Mouse (Mus musculus): Measurements from ENCODE around the gene Cd82. TPM values are rescaled to one million over a fixed set of nuclear protein-coding genes. Genes with fewer than 3 reads are reported as not detected.

Cd82 gene
- total RNA-seq, 2 experiments from 2014 or later, result 12.8 to 17.8 TPM

GRCm38 (mm10) chr2:93452057-93452456 lies 10.9 kb downstream of the Cd82 start:
- no peak for DNase-seq (ENCODE audit: extremely low spot score in 1 of 2, low spot score in 2 of 2)
- intact Hi-C loops (cut with DNase I), result no loop called here
- no peak for TF ChIP-seq CTCF (IDR thresholded peaks at IDR 0.05)
- H3K27ac ChIP-seq, result no peak overlapping the region
- H3K4me3 ChIP-seq, result no peak overlapping the region

- H3K27ac ChIP-seq, result no peak overlapping the region
- no peak for TF ChIP-seq CTCF (IDR thresholded peaks at IDR 0.05)
- H3K4me3 ChIP-seq, result no peak overlapping the region
- intact Hi-C loops (cut with DNase I), result no loop called here
- DNase-seq (ENCODE audit: extremely low spot score in 1 of 2, low spot score in 2 of 2), result no peak
These were observed 11.6 kb downstream of the Cd82 start for GRCm38 (mm10) chr2:93451219-93451938.

GRCm38 (mm10) chr2:93450695-93451094 lies 12.2 kb downstream of the Cd82 start:
- TF ChIP-seq CTCF (IDR thresholded peaks at IDR 0.05), result no peak
- intact Hi-C loops (cut with DNase I), result no loop called here

GRCm38 (mm10) chr2:93449657-93450056 lies 13.3 kb downstream of the Cd82 start:
- H3K4me3 ChIP-seq, result no peak overlapping the region
- intact Hi-C loops (cut with DNase I), result no loop called here
- DNase-seq (ENCODE audit: extremely low spot score in 1 of 2, low spot score in 2 of 2), result no peak
- H3K27ac ChIP-seq, result no peak overlapping the region
- TF ChIP-seq CTCF (IDR thresholded peaks at IDR 0.05), result no peak

More at GRCm38 (mm10) chr2:93450695-93451094, 12.2 kb downstream of the Cd82 start:
- H3K27ac ChIP-seq, result no peak overlapping the region
- DNase-seq (ENCODE audit: extremely low spot score in 1 of 2, low spot score in 2 of 2), result no peak
- H3K4me3 ChIP-seq, result no peak overlapping the region

GRCm38 (mm10) chr2:93448774-93449173 lies 14.2 kb downstream of the Cd82 start:
- no peak for TF ChIP-seq CTCF (IDR thresholded peaks at IDR 0.05)
- no peak overlapping the region for H3K27ac ChIP-seq
- DNase-seq (ENCODE audit: extremely low spot score in 1 of 2, low spot score in 2 of 2), result no peak
- no peak overlapping the region for H3K4me3 ChIP-seq
- intact Hi-C loops (cut with DNase I), result no loop called here

GRCm38 (mm10) chr2:93447500-93448249 lies 15.3 kb downstream of the Cd82 start:
- no peak overlapping the region for H3K27ac ChIP-seq
- no peak for DNase-seq (ENCODE audit: extremely low spot score in 1 of 2, low spot score in 2 of 2)

GRCm38 (mm10) chr2:93446606-93447353 lies 16.2 kb downstream of the Cd82 start:
- intact Hi-C loops (cut with DNase I), result no loop called here
- H3K4me3 ChIP-seq, result no peak overlapping the region
- DNase-seq (ENCODE audit: extremely low spot score in 1 of 2, low spot score in 2 of 2), result no peak
- no peak for TF ChIP-seq CTCF (IDR thresholded peaks at IDR 0.05)
- H3K27ac ChIP-seq, result no peak overlapping the region

More at GRCm38 (mm10) chr2:93447500-93448249, 15.3 kb downstream of the Cd82 start:
- no peak overlapping the region for H3K4me3 ChIP-seq
- intact Hi-C loops (cut with DNase I), result no loop called here
- no peak for TF ChIP-seq CTCF (IDR thresholded peaks at IDR 0.05)

GRCm38 (mm10) chr2:93445237-93445651 lies 17.7 kb downstream of the Cd82 start:
- intact Hi-C loops (cut with DNase I), result no loop called here
- Histone ChIP-seq H3K27ac (no peak overlapping the region), H3K4me3 (no peak overlapping the region)
- no peak for TF ChIP-seq CTCF (IDR thresholded peaks at IDR 0.05)
- DNase-seq (ENCODE audit: extremely low spot score in 1 of 2, low spot score in 2 of 2), result no peak

- intact Hi-C loops (cut with DNase I), result no loop called here
- no peak overlapping the region for H3K4me3 ChIP-seq
- no peak overlapping the region for H3K27ac ChIP-seq
- TF ChIP-seq CTCF (IDR thresholded peaks at IDR 0.05), result no peak
- no peak for DNase-seq (ENCODE audit: extremely low spot score in 1 of 2, low spot score in 2 of 2)
These were observed 18.7 kb downstream of the Cd82 start for GRCm38 (mm10) chr2:93444280-93444679.

- DNase-seq (ENCODE audit: extremely low spot score in 1 of 2, low spot score in 2 of 2), result no peak
- intact Hi-C loops (cut with DNase I), result no loop called here
- no peak for TF ChIP-seq CTCF (IDR thresholded peaks at IDR 0.05)
- H3K27ac ChIP-seq, result no peak overlapping the region
- no peak overlapping the region for H3K4me3 ChIP-seq
These were observed 19.8 kb downstream of the Cd82 start for GRCm38 (mm10) chr2:93443106-93443505.

- no peak overlapping the region for H3K27ac ChIP-seq
- DNase-seq (ENCODE audit: extremely low spot score in 1 of 2, low spot score in 2 of 2), result no peak
These were observed 23.0 kb downstream of the Cd82 start for GRCm38 (mm10) chr2:93439812-93440559.

More at GRCm38 (mm10) chr2:93439812-93440559, 23.0 kb downstream of the Cd82 start:
- no peak overlapping the region for H3K4me3 ChIP-seq
- intact Hi-C loops (cut with DNase I), result no loop called here
- TF ChIP-seq CTCF (IDR thresholded peaks at IDR 0.05), result no peak
